Mouse (Mus musculus): ENCODE data around the gene Ddx5. TPM values are rescaled to one million over a fixed set of nuclear protein-coding genes. Genes with fewer than 3 reads are reported as not detected.
"Not testable (repeated sequence)": the region's sequence is repeated elsewhere in the genome, so short reads cannot be mapped to it uniquely, and the experiment has no call there.

The Ddx5 gene
- polyA plus RNA-seq, 1 experiment from 2014 or later: 114 TPM

- TF ChIP-seq CTCF (IDR thresholded peaks at IDR 0.05; ENCODE audit: low read depth) (peak; percentile 61), EP300 (IDR thresholded peaks at IDR 0.05; ENCODE audit: low read depth) (no peak)
- H3K9me3 ChIP-seq (ENCODE audit: low read length): no peaks in the 10 kb centered on the region
- H3K27me3 ChIP-seq (ENCODE audit: insufficient read depth, low read length): no peaks in the 10 kb centered on the region
- ATAC-seq (no peak), DNase-seq (no peak)
- H3K9ac ChIP-seq (replicated peaks): no peak overlapping the region
- no peaks in the 10 kb centered on the region for H3K36me3 ChIP-seq (replicated peaks; ENCODE audit: insufficient read depth, low read length)
- 87% methylated on average over 5 of the region's 5 CpGs for WGBS (ENCODE audit: insufficient replicate concordance)
- H3K4me3 ChIP-seq (ENCODE audit: low read depth, low read length): no peak overlapping the region
- H3K27ac ChIP-seq (ENCODE audit: low read depth): no peak overlapping the region
- peaks cover under 1% of the 10 kb centered on the region; the same call in 1 of the 2 replicates for H3K4me1 ChIP-seq (ENCODE audit: insufficient read depth)
- H3K4me2 ChIP-seq (ENCODE audit: low read depth, low read length): no peak overlapping the region
Observed at GRCm38 (mm10) chr11:106744949-106745348, 44.0 kb downstream of the Ddx5 start.

GRCm38 (mm10) chr11:106742388-106742841 lies 46.6 kb downstream of the Ddx5 start:
- 46% methylated on average over 6 of the region's 6 CpGs for WGBS (ENCODE audit: insufficient replicate concordance)
- Histone ChIP-seq H3K27ac (ENCODE audit: low read depth) (no peak overlapping the region), H3K9me3 (ENCODE audit: low read length) (no peaks in the 10 kb centered on the region), H3K27me3 (ENCODE audit: insufficient read depth, low read length) (no peaks in the 10 kb centered on the region), H3K4me1 (ENCODE audit: insufficient read depth) (no peaks in the 10 kb centered on the region), H3K4me2 (ENCODE audit: low read depth, low read length) (0 out of 2 replicates have a peak overlapping the region, but pooled peaks have one; percentile 4), H3K36me3 (replicated peaks; ENCODE audit: insufficient read depth, low read length) (no peaks in the 10 kb centered on the region), H3K9ac (replicated peaks) (no peak overlapping the region), H3K4me3 (ENCODE audit: low read depth, low read length) (no peak overlapping the region)
- no peak for DNase-seq
- no peak for TF ChIP-seq EP300 (IDR thresholded peaks at IDR 0.05; ENCODE audit: low read depth)
- peak; percentile 62 for TF ChIP-seq CTCF (IDR thresholded peaks at IDR 0.05; ENCODE audit: low read depth)
- ATAC-seq: no peak

- Histone ChIP-seq H3K4me1 (ENCODE audit: insufficient read depth) (no peaks in the 10 kb centered on the region), H3K4me2 (ENCODE audit: low read depth, low read length) (no peak overlapping the region), H3K27me3 (ENCODE audit: insufficient read depth, low read length) (no peaks in the 10 kb centered on the region), H3K9ac (replicated peaks) (no peak overlapping the region), H3K36me3 (replicated peaks; ENCODE audit: insufficient read depth, low read length) (no peaks in the 10 kb centered on the region), H3K9me3 (ENCODE audit: low read length) (no peaks in the 10 kb centered on the region), H3K4me3 (ENCODE audit: low read depth, low read length) (no peak overlapping the region), H3K27ac (ENCODE audit: low read depth) (no peak overlapping the region)
- ATAC-seq: no peak
- no peak for TF ChIP-seq CTCF (IDR thresholded peaks at IDR 0.05; ENCODE audit: low read depth)
- no peak for TF ChIP-seq EP300 (IDR thresholded peaks at IDR 0.05; ENCODE audit: low read depth)
- WGBS (ENCODE audit: insufficient replicate concordance): 83% methylated on average over 3 of the region's 3 CpGs
- no peak for DNase-seq
Observed at GRCm38 (mm10) chr11:106741826-106742225, 47.2 kb downstream of the Ddx5 start.

- 68% methylated on average over 6 of the region's 6 CpGs for WGBS (ENCODE audit: insufficient replicate concordance)
- ATAC-seq: peak; percentile 44; the same call in 1 of the 2 replicates
Observed at GRCm38 (mm10) chr11:106741232-106741631, 47.8 kb downstream of the Ddx5 start.

GRCm38 (mm10) chr11:106740724-106741123 lies 48.3 kb downstream of the Ddx5 start:
- WGBS (ENCODE audit: insufficient replicate concordance): 90% methylated on average over 8 of the region's 8 CpGs
- not testable (repeated sequence) for H3K9me3 ChIP-seq (ENCODE audit: low read length); H3K4me2 ChIP-seq (ENCODE audit: low read depth, low read length); H3K9ac ChIP-seq (replicated peaks); ATAC-seq; H3K27ac ChIP-seq (ENCODE audit: low read depth); H3K4me3 ChIP-seq (ENCODE audit: low read depth, low read length); DNase-seq; H3K36me3 ChIP-seq (replicated peaks; ENCODE audit: insufficient read depth, low read length); H3K27me3 ChIP-seq (ENCODE audit: insufficient read depth, low read length); H3K4me1 ChIP-seq (ENCODE audit: insufficient read depth)

More at GRCm38 (mm10) chr11:106741232-106741631, 47.8 kb downstream of the Ddx5 start:
- H3K27ac ChIP-seq (ENCODE audit: low read depth): no peak overlapping the region
- H3K4me1 ChIP-seq (ENCODE audit: insufficient read depth): no peaks in the 10 kb centered on the region
- no peaks in the 10 kb centered on the region for H3K27me3 ChIP-seq (ENCODE audit: insufficient read depth, low read length)
- H3K9me3 ChIP-seq (ENCODE audit: low read length): no peaks in the 10 kb centered on the region
- TF ChIP-seq EP300 (IDR thresholded peaks at IDR 0.05; ENCODE audit: low read depth) (no peak), CTCF (IDR thresholded peaks at IDR 0.05; ENCODE audit: low read depth) (no peak)
- no peak overlapping the region for H3K4me3 ChIP-seq (ENCODE audit: low read depth, low read length)
- no peaks in the 10 kb centered on the region for H3K36me3 ChIP-seq (replicated peaks; ENCODE audit: insufficient read depth, low read length)
- no peak for DNase-seq
- H3K4me2 ChIP-seq (ENCODE audit: low read depth, low read length): no peak overlapping the region
- H3K9ac ChIP-seq (replicated peaks): no peak overlapping the region

GRCm38 (mm10) chr11:106739116-106739515 lies 49.9 kb downstream of the Ddx5 start:
- no peaks in the 10 kb centered on the region for H3K36me3 ChIP-seq (replicated peaks; ENCODE audit: insufficient read depth, low read length)
- no peaks in the 10 kb centered on the region for H3K9me3 ChIP-seq (ENCODE audit: low read length)
- no peak overlapping the region for H3K4me3 ChIP-seq (ENCODE audit: low read depth, low read length)
- H3K27ac ChIP-seq (ENCODE audit: low read depth): no peak overlapping the region
- no peaks in the 10 kb centered on the region for H3K27me3 ChIP-seq (ENCODE audit: insufficient read depth, low read length)
- no peak for ATAC-seq
- WGBS (ENCODE audit: insufficient replicate concordance): 82% methylated on average over 2 of the region's 2 CpGs
- no peak for DNase-seq
- no peak overlapping the region for H3K9ac ChIP-seq (replicated peaks)
- no peak overlapping the region for H3K4me2 ChIP-seq (ENCODE audit: low read depth, low read length)
- TF ChIP-seq CTCF (IDR thresholded peaks at IDR 0.05; ENCODE audit: low read depth) (no peak), EP300 (IDR thresholded peaks at IDR 0.05; ENCODE audit: low read depth) (no peak)
- no peaks in the 10 kb centered on the region for H3K4me1 ChIP-seq (ENCODE audit: insufficient read depth)

- ATAC-seq: no peak
- no peak overlapping the region for H3K4me3 ChIP-seq (ENCODE audit: low read depth, low read length)
- no peak for TF ChIP-seq EP300 (IDR thresholded peaks at IDR 0.05; ENCODE audit: low read depth)
- TF ChIP-seq CTCF (IDR thresholded peaks at IDR 0.05; ENCODE audit: low read depth): no peak
- no peaks in the 10 kb centered on the region for H3K4me1 ChIP-seq (ENCODE audit: insufficient read depth)
- H3K36me3 ChIP-seq (replicated peaks; ENCODE audit: insufficient read depth, low read length): no peaks in the 10 kb centered on the region
- DNase-seq: no peak
- no peak overlapping the region for H3K27ac ChIP-seq (ENCODE audit: low read depth)
- no peak overlapping the region for H3K9ac ChIP-seq (replicated peaks)
- no peak overlapping the region for H3K4me2 ChIP-seq (ENCODE audit: low read depth, low read length)
- no peaks in the 10 kb centered on the region for H3K9me3 ChIP-seq (ENCODE audit: low read length)
- H3K27me3 ChIP-seq (ENCODE audit: insufficient read depth, low read length): no peaks in the 10 kb centered on the region
- 53% methylated on average over 12 of the region's 12 CpGs for WGBS (ENCODE audit: insufficient replicate concordance)
Observed at GRCm38 (mm10) chr11:106737178-106737621, 51.8 kb downstream of the Ddx5 start.

Measured in liver, postnatal 0 days (tissue).